Comparison of ENCODE assay signal across 14 mouse cellular contexts in genomic region chr2:76982391-76983145, GRCm38 (mm10). TPM values are rescaled to one million over a fixed set of nuclear protein-coding genes. Genes with fewer than 3 reads are reported as not detected.
DNase-seq lines count a peak whose midpoint lies in the region; ATAC-seq and TF ChIP-seq lines count a peak whose summit lies in the region.
"Had no signal": no experiment of that assay in that cellular context is flagged by ENCODE, and none has a peak within 500 bp of the region (broad histone marks: within the 10 kb centered on the region; RNA-seq: fewer than 3 reads in every experiment).

Ttn (minus strand) TSS chr2:76982547.

- no peaks in the 10 kb centered on the region for H3K36me3 ChIP-seq in embryonic facial prominence, embryonic 12.5 days
- no peaks in the 10 kb centered on the region for H3K36me3 ChIP-seq in embryonic facial prominence, embryonic 10.5 days (replicated peaks)
- peaks cover 13% of the 10 kb centered on the region for H3K36me3 ChIP-seq in heart, embryonic 13.5 days
- H3K36me3 ChIP-seq in limb, embryonic 15.5 days = no peaks in the 10 kb centered on the region
- H3K36me3 ChIP-seq in forebrain, postnatal 0 days (ENCODE audit: insufficient read depth) = no peaks in the 10 kb centered on the region
- H3K36me3 ChIP-seq in hindbrain, embryonic 10.5 days = no peaks in the 10 kb centered on the region
- H3K36me3 ChIP-seq: G1E; kidney, embryonic 15.5 days had no signal

- no peak within 1 kb of the TSS for H3K9ac ChIP-seq in embryonic facial prominence, embryonic 12.5 days
- H3K9ac ChIP-seq in heart, embryonic 13.5 days = peak within 1 kb of the TSS; percentile 83
- H3K9ac ChIP-seq in limb, embryonic 15.5 days = no peak within 1 kb of the TSS
- no peak within 1 kb of the TSS for H3K9ac ChIP-seq in forebrain, postnatal 0 days
- H3K9ac ChIP-seq: kidney, embryonic 15.5 days had no signal

- H3K4me3 ChIP-seq in embryonic facial prominence, embryonic 12.5 days = no peak within 1 kb of the TSS
- no peak within 1 kb of the TSS for H3K4me3 ChIP-seq in embryonic facial prominence, embryonic 10.5 days
- H3K4me3 ChIP-seq in heart, embryonic 13.5 days = peak within 1 kb of the TSS; percentile 57
- H3K4me3 ChIP-seq in limb, embryonic 15.5 days = no peak within 1 kb of the TSS
- no peak within 1 kb of the TSS for H3K4me3 ChIP-seq in forebrain, postnatal 0 days (ENCODE audit: low read depth, low read length)
- H3K4me3 ChIP-seq in hindbrain, embryonic 10.5 days = no peak within 1 kb of the TSS
- H3K4me3 ChIP-seq: kidney, embryonic 15.5 days had no signal

- H3K9me3 ChIP-seq in embryonic facial prominence, embryonic 12.5 days = no peaks in the 10 kb centered on the region
- H3K9me3 ChIP-seq in embryonic facial prominence, embryonic 10.5 days = no peaks in the 10 kb centered on the region
- no peaks in the 10 kb centered on the region for H3K9me3 ChIP-seq in heart, embryonic 13.5 days
- H3K9me3 ChIP-seq in limb, embryonic 15.5 days = no peaks in the 10 kb centered on the region
- no peaks in the 10 kb centered on the region for H3K9me3 ChIP-seq in forebrain, postnatal 0 days (ENCODE audit: low read length)
- no peaks in the 10 kb centered on the region for H3K9me3 ChIP-seq in hindbrain, embryonic 10.5 days
- H3K9me3 ChIP-seq: kidney, embryonic 15.5 days had no signal

- no peak within 1 kb of the TSS for H3K4me2 ChIP-seq in embryonic facial prominence, embryonic 12.5 days (replicated peaks)
- H3K4me2 ChIP-seq in heart, embryonic 13.5 days = peak within 1 kb of the TSS; percentile 70
- no peak within 1 kb of the TSS for H3K4me2 ChIP-seq in limb, embryonic 15.5 days
- no peak within 1 kb of the TSS for H3K4me2 ChIP-seq in forebrain, postnatal 0 days (ENCODE audit: low read depth)
- H3K4me2 ChIP-seq: kidney, embryonic 15.5 days had no signal

- intact Hi-C loops in gastrocnemius, postnatal 14 days (cut with DNase I; ENCODE audit: low total_unique reads) = no loop called here

- no peaks in the 10 kb centered on the region for H3K4me1 ChIP-seq in embryonic facial prominence, embryonic 12.5 days
- 0 out of 2 replicates have a peak, but pooled peaks cover 4% of the 10 kb centered on the region for H3K4me1 ChIP-seq in embryonic facial prominence, embryonic 10.5 days
- H3K4me1 ChIP-seq in heart, embryonic 13.5 days = peaks cover 31% of the 10 kb centered on the region
- H3K4me1 ChIP-seq in limb, embryonic 15.5 days = no peaks in the 10 kb centered on the region
- H3K4me1 ChIP-seq in forebrain, postnatal 0 days (ENCODE audit: insufficient read depth) = no peaks in the 10 kb centered on the region
- no peaks in the 10 kb centered on the region for H3K4me1 ChIP-seq in hindbrain, embryonic 10.5 days (replicated peaks)
- H3K4me1 ChIP-seq: kidney, embryonic 15.5 days had no signal

- no peak for ATAC-seq in embryonic facial prominence, embryonic 12.5 days (ENCODE audit: insufficient number of reproducible peaks, insufficient read depth, low FRiP score, low TSS enrichment)
- ATAC-seq in heart, embryonic 13.5 days (ENCODE audit: extremely low read depth, insufficient number of reproducible peaks, low FRiP score, low TSS enrichment) = peak; percentile 83; the same call in 1 of the 2 replicates
- ATAC-seq in limb, embryonic 15.5 days (ENCODE audit: insufficient number of reproducible peaks, low FRiP score, low TSS enrichment, low read depth) = 0 out of 2 replicates have a peak, but pooled peaks have one; percentile 63
- ATAC-seq in forebrain, postnatal 0 days = no peak
- ATAC-seq: hindbrain, postnatal 0 days had no signal

- 80% methylated on average over 18 of the region's 18 CpGs for WGBS in embryonic facial prominence, embryonic 12.5 days
- WGBS in embryonic facial prominence, embryonic 10.5 days = 83% methylated on average over 18 of the region's 18 CpGs
- 38% methylated on average over 18 of the region's 18 CpGs for WGBS in heart, embryonic 13.5 days
- 76% methylated on average over 18 of the region's 18 CpGs for WGBS in limb, embryonic 15.5 days
- 83% methylated on average over 18 of the region's 18 CpGs for WGBS in forebrain, postnatal 0 days
- 88% methylated on average over 18 of the region's 18 CpGs for WGBS in hindbrain, embryonic 10.5 days

- no peak within 1 kb of the TSS for H3K27ac ChIP-seq in embryonic facial prominence, embryonic 12.5 days
- no peak within 1 kb of the TSS for H3K27ac ChIP-seq in embryonic facial prominence, embryonic 10.5 days (replicated peaks)
- peak within 1 kb of the TSS; percentile 97 for H3K27ac ChIP-seq in heart, embryonic 13.5 days (replicated peaks)
- H3K27ac ChIP-seq in limb, embryonic 15.5 days = no peak within 1 kb of the TSS
- H3K27ac ChIP-seq in forebrain, postnatal 0 days (ENCODE audit: low read depth, low read length) = no peak within 1 kb of the TSS
- no peak within 1 kb of the TSS for H3K27ac ChIP-seq in hindbrain, embryonic 10.5 days
- H3K27ac ChIP-seq: hindbrain, postnatal 0 days; kidney, embryonic 15.5 days; macrophage had no signal

- no peak for TF ChIP-seq CTCF in forebrain, postnatal 0 days (IDR thresholded peaks at IDR 0.05; ENCODE audit: low read depth)

- DNase-seq in embryonic facial prominence, embryonic 10.5 days (ENCODE audit: low spot score) = no peak
- DNase-seq in gastrocnemius, postnatal 14 days = peak; percentile 76
- DNase-seq in forebrain, postnatal 0 days = no peak
- no peak for DNase-seq in hindbrain, embryonic 10.5 days (ENCODE audit: low spot score)
- DNase-seq in adipocyte (ENCODE audit: low spot score) = no peak
- DNase-seq: cerebellum, postnatal 25 days; thymus, adult 2 months had no signal

- no peaks in the 10 kb centered on the region for H3K27me3 ChIP-seq in embryonic facial prominence, embryonic 12.5 days
- no peaks in the 10 kb centered on the region for H3K27me3 ChIP-seq in embryonic facial prominence, embryonic 10.5 days (replicated peaks; ENCODE audit: low read depth, poor library complexity, severe bottlenecking)
- no peaks in the 10 kb centered on the region for H3K27me3 ChIP-seq in heart, embryonic 13.5 days (replicated peaks)
- no peaks in the 10 kb centered on the region for H3K27me3 ChIP-seq in limb, embryonic 15.5 days
- no peaks in the 10 kb centered on the region for H3K27me3 ChIP-seq in forebrain, postnatal 0 days (ENCODE audit: insufficient read depth, low read length)
- no peaks in the 10 kb centered on the region for H3K27me3 ChIP-seq in hindbrain, embryonic 10.5 days (ENCODE audit: insufficient read depth, poor library complexity, severe bottlenecking)
- H3K27me3 ChIP-seq: kidney, embryonic 15.5 days had no signal

RNA-seq across cellular contexts. Expression of gene Ttn, which starts in this region (rescaled TPM):
- polyA plus RNA-seq in embryonic facial prominence, embryonic 12.5 days (2016; fragmentation: Nextera tagmentation; extraction: Ambion mirVana) = 21.9 and 24.1 TPM in 2 replicates
- 0.64 and 1.5 TPM in 2 replicates for polyA plus RNA-seq in embryonic facial prominence, embryonic 10.5 days (2016; fragmentation: Nextera tagmentation; extraction: Ambion mirVana)
- 1,000 to 10,000 TPM; 4,187 to 4,191 TPM for total RNA-seq in gastrocnemius, postnatal 14 days (2021)
- polyA plus RNA-seq in heart, embryonic 13.5 days (2015; fragmentation: Nextera tagmentation; extraction: Ambion mirVana) = 426 and 512 TPM in 2 replicates
- 102 and 226 TPM in 2 replicates for polyA plus RNA-seq in limb, embryonic 15.5 days (2015; fragmentation: Nextera tagmentation; extraction: Ambion mirVana)
- total RNA-seq in forebrain, postnatal 0 days (2014; rRNA removed) = 0.46 and 0.81 TPM in 2 replicates
- polyA plus RNA-seq in forebrain, postnatal 0 days (2015; fragmentation: Nextera tagmentation; extraction: Ambion mirVana) = 0.10 and 0.22 TPM in 2 replicates
- polyA plus RNA-seq in hindbrain, embryonic 10.5 days (2016; fragmentation: Nextera tagmentation; extraction: Ambion mirVana) = 0.10 and 0.32 TPM in 2 replicates
- polyA plus RNA-seq: G1E, macrophage had no signal

Comparison
In these comparisons a context has a peak if more than half of its experiments do, and no peak if none do; other contexts are left out.
1. RNA of gene Ttn (total RNA-seq): 4,187 to 4,191 TPM in gastrocnemius, postnatal 14 days; 0.46 to 0.81 TPM in forebrain, postnatal 0 days; every median in the first group is over 1,000 times any median in the second.
2. ATAC-seq: peak in heart, embryonic 13.5 days (single experiment) and limb, embryonic 15.5 days (single experiment); none in embryonic facial prominence, embryonic 12.5 days (single experiment) and forebrain, postnatal 0 days (single experiment).